Mouse (Mus musculus): ENCODE data around the gene Pltp.

Gene Pltp

DNA sequence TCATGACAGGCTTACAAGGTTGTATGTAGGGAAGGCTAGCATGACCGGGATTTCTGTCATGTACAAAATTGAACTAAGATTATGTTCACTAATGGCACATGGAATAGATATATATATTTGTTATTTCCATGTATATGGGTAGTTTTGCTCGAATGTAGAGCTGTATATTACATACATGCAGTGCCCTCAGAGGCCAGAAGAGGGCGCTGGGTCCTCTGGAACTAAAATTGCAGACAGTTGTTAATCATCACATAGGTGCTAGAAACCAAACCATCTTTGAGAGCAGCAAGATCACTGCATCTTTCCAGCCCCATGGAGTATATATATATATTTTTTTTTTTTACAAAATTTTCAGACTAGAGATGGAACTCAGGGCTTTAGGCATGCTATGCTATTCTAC, 11.7 kb downstream of the Pltp start:
- DNase-seq, result peak; percentile 70 to 72

DNA sequence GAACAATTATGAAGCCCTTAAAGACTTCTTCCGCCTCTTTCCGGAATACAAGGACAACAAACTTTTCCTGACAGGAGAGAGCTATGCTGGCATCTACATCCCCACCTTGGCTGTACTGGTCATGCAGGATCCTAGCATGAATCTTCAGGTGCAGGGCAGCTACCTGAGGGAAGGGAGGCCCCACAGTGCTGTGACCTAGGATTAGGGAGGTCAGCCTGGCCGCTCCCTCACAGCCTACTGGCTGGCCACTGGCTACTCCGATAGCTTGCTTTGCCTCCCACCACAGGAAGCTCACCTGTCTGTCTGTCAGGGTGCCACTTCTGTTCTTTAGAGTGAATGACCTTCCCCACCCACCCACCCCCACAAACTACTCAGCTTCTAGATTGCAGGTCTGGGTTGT, 22.3 kb downstream of the Pltp start:
- DNase-seq, result no peak

DNA sequence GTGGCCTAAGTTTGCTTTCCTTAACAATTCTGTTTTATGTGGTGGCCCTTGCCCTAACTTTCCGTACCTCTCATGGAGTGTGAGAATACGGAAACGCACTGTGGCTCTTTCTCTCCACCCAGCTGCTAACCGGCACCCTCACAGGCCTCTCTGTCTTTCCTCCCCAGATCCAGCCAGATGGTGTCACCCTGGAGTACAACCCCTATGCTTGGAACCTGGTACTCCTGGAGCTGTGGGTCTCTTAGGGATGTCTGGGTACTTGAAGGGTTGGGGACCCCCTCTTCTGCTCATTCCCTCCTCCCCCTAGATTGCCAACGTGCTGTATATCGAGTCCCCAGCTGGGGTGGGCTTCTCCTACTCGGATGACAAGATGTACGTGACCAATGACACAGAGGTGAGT, 23.0 kb downstream of the Pltp start:
- peak in 1 of 2 experiments; percentile 9 for DNase-seq

DNA sequence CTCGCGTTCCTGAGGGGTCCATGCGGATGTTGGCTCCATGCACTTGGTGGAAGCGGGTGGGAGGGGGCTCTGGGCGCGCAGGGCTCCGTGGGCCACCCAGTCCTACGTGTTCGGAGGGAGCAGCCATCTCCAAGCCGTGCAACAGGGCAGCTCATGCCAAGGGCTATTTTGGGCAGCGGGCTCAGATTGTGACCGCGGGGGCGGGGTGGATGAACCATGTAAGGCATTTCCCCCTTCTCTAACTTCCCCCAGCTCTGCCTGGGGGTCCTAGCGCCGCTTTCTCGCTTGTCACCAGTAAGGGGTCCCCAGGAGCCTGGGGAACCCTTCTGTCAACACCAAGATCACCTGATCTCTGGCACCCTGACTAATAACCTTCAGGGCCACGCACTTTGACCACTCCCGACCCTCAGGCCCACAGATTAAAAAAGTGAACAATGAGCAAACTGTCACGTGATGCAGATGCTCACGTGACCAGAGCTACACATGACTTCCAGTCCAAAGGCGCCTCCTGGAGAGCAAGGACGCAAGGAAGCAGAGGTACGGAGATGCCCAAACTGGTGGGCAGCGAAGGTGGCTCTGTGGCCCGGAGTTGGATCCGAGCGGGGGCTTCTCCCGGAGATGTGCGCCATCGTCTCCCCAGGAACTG, 24.1 kb downstream of the Pltp start, which contains the start of gene Neurl2:
Gene Neurl2 (minus strand): TSS at position 143 of the 646 bp plus-strand sequence.
- peak; percentile 87 to 89 for DNase-seq

DNA sequence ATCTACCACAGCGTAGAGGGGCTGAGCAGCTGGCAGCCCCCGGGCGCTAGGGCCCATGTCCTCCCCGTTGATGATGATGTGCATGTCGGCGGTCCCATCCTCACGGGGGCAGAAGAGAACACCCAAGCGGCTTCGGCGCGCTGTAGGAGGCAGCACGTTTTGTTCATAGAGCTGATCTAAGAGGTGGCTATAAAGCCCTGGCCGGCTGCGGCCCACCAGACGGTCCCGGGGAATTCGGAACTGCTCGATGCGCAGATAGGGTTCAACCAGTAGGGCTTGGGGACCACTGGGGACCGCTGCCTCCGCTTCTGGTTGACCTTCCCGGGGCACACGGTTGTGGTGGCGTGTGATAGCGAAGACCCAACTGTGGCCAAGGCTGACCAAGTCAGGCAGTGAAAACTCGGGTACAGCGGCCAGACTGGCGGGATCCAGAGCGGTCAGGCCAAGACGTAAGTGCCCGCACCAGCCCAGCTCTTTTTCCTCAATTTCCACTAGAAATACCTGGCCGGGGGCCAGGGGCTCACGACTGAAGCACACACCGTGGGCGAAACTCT, 24.7 kb downstream of the Pltp start, which contains the start of gene Ctsa:
Gene Ctsa (plus strand): TSS at position 126 of the 554 bp plus-strand sequence.
- peak; percentile 83 to 85 for DNase-seq

DNA sequence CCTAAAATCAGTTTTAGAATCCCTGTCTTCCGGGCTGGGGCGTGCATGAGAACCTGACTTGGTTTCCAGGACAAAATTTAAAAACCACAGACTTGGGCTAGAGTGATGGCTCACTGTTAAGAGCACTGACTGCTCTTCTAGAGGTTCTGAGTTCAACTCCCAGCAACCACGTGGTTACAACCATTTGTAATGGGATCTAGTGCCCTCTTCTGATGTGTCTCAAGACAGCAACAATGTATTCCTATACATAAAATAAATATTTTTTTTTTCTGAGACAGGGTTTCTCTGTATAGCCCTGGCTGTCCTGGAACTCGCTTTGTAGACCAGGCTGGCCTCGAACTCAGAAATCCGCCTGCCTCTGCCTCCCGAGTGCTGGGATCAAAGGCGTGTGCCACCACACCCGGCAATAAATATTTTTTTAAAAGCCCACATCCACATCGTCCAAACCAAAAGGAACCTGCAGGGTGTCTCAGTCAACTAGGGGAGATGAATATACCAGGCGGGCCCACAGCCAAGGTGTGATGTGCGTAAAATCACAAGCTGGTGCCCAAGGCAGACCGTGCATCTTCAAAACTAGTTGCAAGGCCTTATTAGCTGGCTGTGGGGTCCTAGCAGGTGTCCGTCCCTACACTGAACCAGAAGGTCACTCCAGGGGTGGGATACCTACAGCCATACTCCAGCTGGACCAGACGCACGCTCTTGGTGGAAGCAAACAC, 25.3 kb downstream of the Pltp start:
- no peak for DNase-seq

DNA sequence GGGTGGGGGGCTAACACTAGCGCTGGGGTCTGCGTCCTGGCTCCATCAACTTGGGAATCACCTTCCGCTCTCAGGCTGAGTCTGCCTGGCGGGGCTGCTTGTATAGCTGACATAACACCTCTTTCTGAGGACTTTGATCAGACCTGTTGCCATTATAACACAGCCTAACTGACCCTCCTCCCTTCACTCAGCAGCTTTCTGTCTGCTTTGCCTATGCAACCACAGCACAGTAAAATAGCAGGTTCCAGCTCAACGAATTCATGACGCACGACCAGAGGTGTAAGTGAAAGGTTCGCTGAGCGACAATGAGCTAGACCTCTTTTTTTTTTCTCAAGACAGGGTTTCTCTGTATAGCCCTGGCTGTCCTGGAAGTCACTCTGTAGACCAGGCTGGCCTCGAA, 26.5 kb downstream of the Pltp start:
- DNase-seq, result peak; percentile 32 to 44

DNA sequence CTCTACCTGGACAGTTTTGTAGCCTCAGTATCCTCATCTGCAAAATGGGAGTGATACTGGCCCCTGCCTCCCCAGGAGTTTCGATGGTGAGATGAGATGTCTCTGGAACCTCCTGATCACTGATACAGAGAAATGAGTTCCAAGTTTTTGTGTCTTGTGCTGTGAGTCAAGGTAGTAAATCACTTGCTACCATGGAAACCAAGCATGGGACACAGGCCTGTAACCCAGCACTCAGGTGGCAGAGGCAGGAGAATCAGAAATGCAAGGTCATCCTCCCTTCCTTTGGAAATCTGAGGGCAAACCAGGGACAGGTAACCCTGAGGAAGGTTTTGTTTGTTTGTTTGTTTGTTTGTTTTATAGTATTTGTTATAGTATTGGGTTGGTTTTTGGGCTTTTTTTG, 28.4 kb downstream of the Pltp start:
- no peak for DNase-seq

DNA sequence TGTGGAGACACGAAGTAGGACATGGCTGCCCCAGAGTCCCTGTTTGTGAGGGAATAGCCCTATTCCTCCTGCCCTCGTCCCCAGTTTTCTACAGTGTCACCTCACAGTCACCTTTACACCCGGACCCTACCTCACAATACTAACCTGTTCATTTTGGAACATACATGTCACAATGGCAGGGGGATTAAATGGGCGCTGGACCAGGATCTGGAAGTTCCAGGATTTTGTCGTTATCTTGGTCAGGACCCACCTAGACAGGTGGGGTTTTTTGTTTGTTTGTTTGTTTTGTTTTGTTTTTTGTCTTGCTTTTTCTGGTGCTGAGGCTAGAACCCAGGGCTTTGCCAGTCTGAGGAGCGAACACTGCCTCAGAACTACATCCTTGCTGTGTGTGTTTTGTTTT, 29.1 kb downstream of the Pltp start, which contains the start of gene Spata25:
Gene Spata25 (minus strand): TSS at position 101 of the 400 bp plus-strand sequence.
- no peak for DNase-seq

DNA sequence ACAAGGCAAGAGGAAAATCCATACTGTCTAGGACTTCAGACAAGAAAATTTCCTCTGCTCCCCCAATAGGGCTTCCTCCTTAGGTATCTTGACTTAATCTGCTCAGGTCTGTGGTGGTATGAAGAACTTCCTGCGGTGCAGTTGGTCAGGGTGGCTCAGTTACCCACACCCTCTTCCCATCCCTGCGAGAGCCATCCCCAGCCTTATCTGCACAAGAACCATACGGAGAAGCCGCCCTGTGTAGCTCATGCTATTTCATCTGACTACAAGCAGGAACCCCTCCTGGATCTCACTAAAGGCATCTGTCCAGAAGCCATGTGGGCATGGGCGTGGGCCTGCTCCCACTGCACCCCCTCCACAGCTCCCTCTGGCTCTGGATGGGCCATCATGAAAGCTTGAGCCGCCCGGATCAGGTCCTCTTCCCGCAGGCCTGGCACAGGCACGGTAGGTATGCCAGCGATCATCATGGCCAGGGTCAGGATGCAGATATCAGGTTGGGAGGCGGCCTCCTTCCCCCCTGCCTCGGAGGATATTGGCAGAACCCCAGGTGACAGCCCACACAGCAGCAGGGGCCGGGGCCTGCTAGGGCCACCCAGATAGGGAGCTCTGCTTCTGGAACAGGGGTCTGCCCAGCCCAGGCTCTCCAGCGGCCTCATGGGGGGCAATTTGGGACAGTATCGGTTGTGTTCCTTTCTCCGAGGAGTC, 30.2 kb downstream of the Pltp start:
- DNase-seq, result no peak

DNA sequence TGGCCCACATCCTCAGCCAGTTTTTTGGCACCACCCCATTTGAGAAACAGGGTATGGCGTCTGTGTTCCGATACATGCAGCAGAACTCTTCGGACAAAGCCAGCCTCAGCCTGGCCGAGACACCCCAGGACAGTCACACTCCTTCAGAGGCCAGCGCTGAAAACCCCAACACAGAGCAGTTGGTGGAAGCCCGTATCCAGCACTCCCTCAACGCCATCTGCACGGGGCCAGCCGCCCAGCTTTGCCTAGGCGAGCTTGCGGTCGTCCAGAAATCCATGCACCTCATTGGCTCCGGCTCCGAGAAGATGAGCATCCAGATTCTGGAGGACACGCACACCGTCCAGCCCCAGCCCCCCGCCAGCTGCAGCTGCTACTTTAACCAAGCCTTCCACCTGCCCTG, 32.0 kb downstream of the Pltp start:
- DNase-seq, result no peak

DNA sequence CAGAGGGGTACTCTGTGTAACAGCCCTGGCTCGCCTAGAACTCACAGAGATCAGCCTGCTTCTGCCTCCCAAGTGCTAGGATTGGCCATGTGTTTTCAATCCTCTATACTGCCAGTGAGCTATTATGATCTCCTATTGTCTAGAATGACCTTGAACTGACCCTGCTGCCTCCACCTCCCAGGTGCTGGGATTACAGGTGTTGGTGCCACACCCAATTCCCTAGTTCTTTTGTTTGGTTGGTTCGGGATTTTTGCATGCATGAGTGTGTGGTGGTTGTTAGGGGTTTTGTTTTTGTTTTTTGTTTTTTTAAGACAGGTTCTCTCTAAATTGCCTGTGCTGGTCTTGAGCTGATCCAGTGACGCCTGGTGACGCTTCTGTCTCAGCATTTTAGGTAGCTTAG, 33.5 kb downstream of the Pltp start:
- no peak for DNase-seq

DNA sequence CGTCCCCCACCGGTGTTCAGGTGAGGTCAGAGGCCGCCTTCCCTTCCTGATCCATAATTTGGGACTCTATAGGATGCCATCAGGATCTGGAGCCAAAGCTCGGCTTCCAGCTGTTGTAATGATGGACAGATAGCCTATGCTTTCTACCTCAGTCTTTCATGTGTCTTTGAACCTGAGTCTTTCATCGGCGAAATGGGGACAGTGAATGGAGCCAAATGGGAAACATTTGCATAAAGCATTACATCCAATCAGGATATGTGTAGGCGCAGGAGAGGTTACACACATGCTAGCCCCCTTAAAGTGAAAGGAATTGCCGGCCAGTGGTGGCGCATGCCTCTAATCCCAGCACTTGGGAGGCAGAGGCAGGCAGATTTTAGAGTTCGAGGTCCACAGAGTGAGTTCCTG, 34.3 kb downstream of the Pltp start:
- DNase-seq, result no peak

DNA sequence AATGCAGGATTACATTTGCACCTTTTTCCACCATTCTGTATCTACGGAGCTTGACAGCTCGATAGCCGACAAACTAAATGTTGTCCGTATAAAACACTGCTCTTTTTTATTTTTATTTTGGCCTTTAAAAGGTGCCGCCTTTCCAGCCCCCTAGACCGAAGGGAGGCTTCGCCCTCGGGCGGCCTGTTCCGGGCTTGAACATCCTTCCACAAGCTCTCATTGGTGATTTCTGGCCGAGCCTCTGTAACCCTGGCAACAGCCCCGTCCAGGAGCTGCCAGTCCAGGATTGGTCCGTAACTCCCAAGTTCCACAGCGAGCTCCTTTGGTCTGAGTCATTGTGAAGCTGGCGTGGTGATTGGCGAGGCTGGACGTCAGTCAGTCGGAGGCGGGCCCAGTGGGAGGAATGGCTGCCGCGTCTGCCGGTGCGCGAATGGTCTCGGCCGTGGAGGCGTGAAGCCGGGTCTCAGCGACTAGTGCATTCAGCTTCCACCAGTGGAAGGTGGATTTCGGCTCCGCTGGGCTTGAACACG, 34.8 kb downstream of the Pltp start, which contains the start of gene Zswim1:
Gene Zswim1 (plus strand): TSS at position 51 of the 530 bp plus-strand sequence.
- DNase-seq, result peak; percentile 99 to 100

DNA sequence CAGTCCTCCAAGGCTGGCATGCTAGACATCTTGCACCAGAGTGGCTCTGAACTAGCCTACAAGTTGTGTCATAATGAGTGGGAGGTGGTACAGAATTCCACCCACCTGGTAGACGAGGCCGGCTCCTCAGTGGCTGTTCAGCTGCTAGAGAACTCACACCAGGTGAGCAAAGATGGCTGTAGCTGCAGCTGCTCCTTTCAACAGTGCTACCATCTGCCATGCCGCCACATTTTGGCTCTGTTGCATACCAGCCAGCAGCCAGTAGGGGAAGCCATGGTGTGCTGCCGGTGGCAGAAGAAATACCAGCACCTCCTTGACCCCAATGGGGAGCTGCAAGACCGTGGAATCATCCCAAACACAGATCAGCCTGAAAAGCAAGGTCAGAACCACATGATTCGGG, 36.5 kb downstream of the Pltp start:
- no peak for DNase-seq

DNA sequence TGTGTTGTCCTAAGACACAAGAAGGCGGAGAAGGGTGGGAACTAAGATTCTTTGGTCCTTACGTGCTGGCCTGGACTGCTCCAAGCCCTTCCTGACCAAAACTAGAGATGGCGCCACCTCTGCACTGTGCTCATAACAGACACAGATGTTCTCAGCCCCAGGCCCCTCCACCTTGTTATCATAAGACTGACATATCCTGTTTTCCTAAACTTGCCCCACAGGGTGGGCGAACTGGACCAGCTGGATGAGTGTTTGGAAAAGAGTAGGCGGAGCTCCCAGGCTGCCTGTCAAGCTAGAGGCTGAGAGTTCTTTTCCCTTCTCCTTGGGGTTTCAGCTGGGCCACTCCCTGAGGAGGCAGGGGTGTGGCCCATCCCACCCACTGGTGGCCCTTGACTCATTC, 39.8 kb downstream of the Pltp start:
- DNase-seq, result no peak

DNA sequence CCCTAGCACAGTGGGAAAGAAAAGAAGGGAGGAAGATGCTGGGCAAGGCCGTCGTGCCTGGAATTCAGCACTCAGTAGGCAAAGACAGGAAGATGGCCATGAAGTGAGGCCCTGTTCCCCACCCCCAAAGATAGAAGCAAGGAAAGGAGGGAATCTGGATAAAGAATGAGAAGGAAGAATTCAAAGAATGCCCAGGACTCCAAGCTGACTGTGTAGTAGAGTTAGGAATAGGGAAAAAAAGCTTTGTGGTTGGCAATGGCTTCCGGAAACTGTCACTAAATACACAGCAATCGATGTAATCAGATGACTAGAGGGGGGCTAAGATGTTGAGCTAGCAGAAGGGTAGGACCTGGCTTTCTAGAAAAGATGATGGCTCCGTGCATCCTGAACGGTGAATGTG, 40.3 kb downstream of the Pltp start:
- DNase-seq, result no peak

DNA sequence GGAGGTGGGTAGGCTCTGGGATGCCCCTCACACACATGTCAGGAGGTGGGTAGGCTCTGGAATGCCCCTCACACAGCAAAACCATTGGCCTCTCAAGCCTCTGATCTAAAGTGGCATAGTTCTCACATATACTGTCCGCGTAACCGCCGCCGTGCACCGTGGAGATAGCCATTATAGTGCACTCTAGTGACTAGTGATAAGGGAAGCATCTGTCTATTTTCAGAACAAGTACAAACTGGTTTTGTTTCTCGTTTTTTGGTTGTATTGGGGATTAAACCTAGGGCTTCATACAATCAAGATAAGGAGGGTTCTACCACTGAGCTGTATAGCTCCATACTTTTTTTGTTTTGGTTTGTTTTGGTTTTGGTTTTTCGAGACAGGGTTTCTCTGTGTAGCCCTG, 41.7 kb downstream of the Pltp start:
- DNase-seq, result no peak

DNA sequence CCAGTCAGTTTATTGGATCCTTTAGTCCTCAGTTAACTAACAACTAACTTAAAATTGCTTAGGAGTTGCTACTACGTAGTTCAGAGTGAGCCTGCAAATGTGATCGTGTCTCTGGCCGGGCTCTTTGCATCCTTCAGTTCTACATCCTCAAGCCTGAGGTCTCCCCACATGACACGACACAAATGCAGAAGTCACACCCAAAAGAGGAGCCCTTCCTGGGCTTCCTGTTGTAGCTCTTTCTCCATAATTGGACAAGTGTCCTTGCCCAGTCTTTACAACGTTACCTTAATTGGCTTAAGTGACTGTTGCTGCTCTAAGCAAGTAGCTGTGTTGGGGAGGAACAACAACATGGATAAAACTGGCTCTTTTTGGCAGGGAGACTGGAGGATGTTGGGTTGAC, 42.2 kb downstream of the Pltp start:
- no peak for DNase-seq

DNA sequence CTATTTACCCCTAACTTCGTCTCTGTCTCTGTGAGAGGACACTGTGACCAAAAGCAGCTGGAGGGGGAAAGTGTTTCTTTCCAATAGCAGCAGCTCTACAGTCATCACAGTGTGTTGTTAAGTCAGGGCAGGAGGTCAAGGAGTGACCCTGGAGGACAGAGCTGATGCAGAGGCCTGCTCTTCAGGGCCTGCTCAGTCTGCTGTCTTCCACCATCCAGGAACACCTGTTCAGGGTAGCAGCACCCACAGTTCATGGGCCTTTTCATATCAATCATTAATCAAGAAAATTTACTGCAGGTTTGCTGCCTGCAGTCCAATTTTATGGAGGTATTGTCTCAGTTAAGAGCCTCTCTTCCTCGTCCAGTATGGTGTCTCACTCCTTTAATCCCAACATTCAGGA, 44.0 kb downstream of the Pltp start:
- no peak for DNase-seq

DNA sequence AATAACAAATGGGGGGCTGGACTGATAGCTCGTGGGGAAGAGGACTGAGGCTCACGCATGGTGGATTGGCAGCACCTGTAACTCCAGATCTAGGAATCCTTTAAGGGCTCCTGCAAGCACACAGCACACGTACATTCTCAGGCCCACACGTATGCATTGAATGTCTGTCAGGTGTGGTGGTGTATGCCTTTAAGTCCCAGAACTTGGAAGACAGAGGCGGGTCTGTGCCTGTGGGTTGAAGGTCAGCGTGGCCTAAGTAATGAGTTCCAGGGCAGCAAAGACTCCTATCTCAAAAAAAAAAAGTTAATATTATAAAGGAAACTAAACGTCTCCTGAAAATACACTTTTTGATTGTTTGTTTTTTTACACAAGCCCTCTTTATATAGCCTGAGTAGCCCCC, 50.9 kb downstream of the Pltp start:
- no peak for DNase-seq

DNA sequence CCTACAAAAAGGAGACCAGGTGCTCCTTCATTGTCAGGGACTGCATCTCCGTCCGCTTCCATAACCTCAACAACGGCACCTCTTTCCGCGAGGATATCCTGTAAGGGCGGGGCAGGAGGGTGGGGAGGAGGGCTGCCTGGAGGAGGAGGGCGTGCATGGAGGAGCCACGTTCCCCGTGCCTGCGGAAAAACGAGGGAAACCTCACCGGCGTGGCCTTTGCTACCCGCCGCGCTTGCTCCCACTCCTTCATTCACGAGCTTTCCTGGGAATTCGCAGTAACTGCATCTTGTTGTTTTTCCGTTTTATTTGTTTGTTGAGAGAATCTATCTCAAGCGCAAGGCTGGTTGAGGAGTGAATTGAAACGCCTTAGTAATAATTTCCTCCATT, 52.2 kb downstream of the Pltp start:
- no peak for DNase-seq

Measured in B cell, adult 2 months (primary cell).